Mouse (Mus musculus): ENCODE results near the gene Csmd2. TPM values are rescaled to one million over a fixed set of nuclear protein-coding genes. Genes with fewer than 3 reads are reported as not detected.

Gene Csmd2
- polyA plus RNA-seq, 1 experiment from 2014 or later: 0.03 TPM

- H3K9ac ChIP-seq (ENCODE audit: low read depth, low read length): no peak overlapping the region
- H3K27ac ChIP-seq (ENCODE audit: low read depth, low read length): no peak overlapping the region
- DNase-seq (ENCODE audit: low spot score) (no peak), ATAC-seq (replicated peaks; ENCODE audit: low FRiP score) (no peak)
- H3K4me1 ChIP-seq (replicated peaks; ENCODE audit: control insufficient read depth, insufficient read depth, low read length): no peaks in the 10 kb centered on the region
- no peaks in the 10 kb centered on the region for H3K36me3 ChIP-seq (ENCODE audit: control insufficient read depth, insufficient read depth, low read length)
- no peaks in the 10 kb centered on the region for H3K27me3 ChIP-seq (replicated peaks; ENCODE audit: control insufficient read depth, insufficient read depth, low read length)
- H3K9me3 ChIP-seq (ENCODE audit: control insufficient read depth, low read length): no peaks in the 10 kb centered on the region
- 83% methylated on average over 6 of the region's 6 CpGs for WGBS
- no peak overlapping the region for H3K4me3 ChIP-seq (ENCODE audit: low read depth, low read length)
- no peak overlapping the region for H3K4me2 ChIP-seq
Measured at GRCm38 (mm10) chr4:128373196-128373595, 385.5 kb downstream of the Csmd2 start.

GRCm38 (mm10) chr4:128374051-128374450, 386.4 kb downstream of the Csmd2 start:
- WGBS: 74% methylated on average over 5 of the region's 5 CpGs
- no peak for ATAC-seq (replicated peaks; ENCODE audit: low FRiP score)
- no peak for DNase-seq (ENCODE audit: low spot score)

GRCm38 (mm10) chr4:128378946-128379345, 391.3 kb downstream of the Csmd2 start:
- Histone ChIP-seq H3K27ac (ENCODE audit: low read depth, low read length) (no peak overlapping the region), H3K4me3 (ENCODE audit: low read depth, low read length) (no peak overlapping the region), H3K4me2 (no peak overlapping the region), H3K36me3 (ENCODE audit: control insufficient read depth, insufficient read depth, low read length) (no peaks in the 10 kb centered on the region), H3K4me1 (replicated peaks; ENCODE audit: control insufficient read depth, insufficient read depth, low read length) (no peaks in the 10 kb centered on the region), H3K27me3 (replicated peaks; ENCODE audit: control insufficient read depth, insufficient read depth, low read length) (no peaks in the 10 kb centered on the region), H3K9me3 (ENCODE audit: control insufficient read depth, low read length) (no peaks in the 10 kb centered on the region), H3K9ac (ENCODE audit: low read depth, low read length) (no peak overlapping the region)
- DNase-seq (ENCODE audit: low spot score) (no peak), ATAC-seq (replicated peaks; ENCODE audit: low FRiP score) (no peak)
- WGBS: 88% methylated on average over 2 of the region's 2 CpGs

More at GRCm38 (mm10) chr4:128374051-128374450, 386.4 kb downstream of the Csmd2 start:
- Histone ChIP-seq H3K27me3 (replicated peaks; ENCODE audit: control insufficient read depth, insufficient read depth, low read length) (no peaks in the 10 kb centered on the region), H3K4me3 (ENCODE audit: low read depth, low read length) (no peak overlapping the region), H3K27ac (ENCODE audit: low read depth, low read length) (no peak overlapping the region), H3K4me1 (replicated peaks; ENCODE audit: control insufficient read depth, insufficient read depth, low read length) (no peaks in the 10 kb centered on the region), H3K4me2 (no peak overlapping the region), H3K9me3 (ENCODE audit: control insufficient read depth, low read length) (no peaks in the 10 kb centered on the region), H3K9ac (ENCODE audit: low read depth, low read length) (no peak overlapping the region), H3K36me3 (ENCODE audit: control insufficient read depth, insufficient read depth, low read length) (no peaks in the 10 kb centered on the region)

GRCm38 (mm10) chr4:128381331-128381730, 393.7 kb downstream of the Csmd2 start:
- H3K4me3 ChIP-seq (ENCODE audit: low read depth, low read length): no peak overlapping the region
- WGBS: 85% methylated on average over 6 of the region's 6 CpGs
- H3K36me3 ChIP-seq (ENCODE audit: control insufficient read depth, insufficient read depth, low read length): no peaks in the 10 kb centered on the region
- ATAC-seq (replicated peaks; ENCODE audit: low FRiP score) (no peak), DNase-seq (ENCODE audit: low spot score) (no peak)
- H3K9me3 ChIP-seq (ENCODE audit: control insufficient read depth, low read length): no peaks in the 10 kb centered on the region
- no peak overlapping the region for H3K27ac ChIP-seq (ENCODE audit: low read depth, low read length)
- H3K4me1 ChIP-seq (replicated peaks; ENCODE audit: control insufficient read depth, insufficient read depth, low read length): no peaks in the 10 kb centered on the region
- H3K27me3 ChIP-seq (replicated peaks; ENCODE audit: control insufficient read depth, insufficient read depth, low read length): no peaks in the 10 kb centered on the region
- no peak overlapping the region for H3K4me2 ChIP-seq
- no peak overlapping the region for H3K9ac ChIP-seq (ENCODE audit: low read depth, low read length)

- no peak overlapping the region for H3K27ac ChIP-seq (ENCODE audit: low read depth, low read length)
- no peak overlapping the region for H3K9ac ChIP-seq (ENCODE audit: low read depth, low read length)
- no peaks in the 10 kb centered on the region for H3K36me3 ChIP-seq (ENCODE audit: control insufficient read depth, insufficient read depth, low read length)
- ATAC-seq (replicated peaks; ENCODE audit: low FRiP score): no peak
- H3K4me3 ChIP-seq (ENCODE audit: low read depth, low read length): no peak overlapping the region
- WGBS: 86% methylated on average over 7 of the region's 7 CpGs
- H3K27me3 ChIP-seq (replicated peaks; ENCODE audit: control insufficient read depth, insufficient read depth, low read length): no peaks in the 10 kb centered on the region
- no peak for DNase-seq (ENCODE audit: low spot score)
- no peak overlapping the region for H3K4me2 ChIP-seq
- no peaks in the 10 kb centered on the region for H3K9me3 ChIP-seq (ENCODE audit: control insufficient read depth, low read length)
- H3K4me1 ChIP-seq (replicated peaks; ENCODE audit: control insufficient read depth, insufficient read depth, low read length): no peaks in the 10 kb centered on the region
Measured at GRCm38 (mm10) chr4:128383800-128384199, 396.1 kb downstream of the Csmd2 start.

- DNase-seq (ENCODE audit: low spot score) (no peak), ATAC-seq (replicated peaks; ENCODE audit: low FRiP score) (no peak)
- no peaks in the 10 kb centered on the region for H3K9me3 ChIP-seq (ENCODE audit: control insufficient read depth, low read length)
- H3K36me3 ChIP-seq (ENCODE audit: control insufficient read depth, insufficient read depth, low read length): no peaks in the 10 kb centered on the region
- WGBS: 83% methylated on average over 5 of the region's 5 CpGs
- H3K4me3 ChIP-seq (ENCODE audit: low read depth, low read length): no peak overlapping the region
- H3K9ac ChIP-seq (ENCODE audit: low read depth, low read length): no peak overlapping the region
- no peak overlapping the region for H3K4me2 ChIP-seq
- H3K27me3 ChIP-seq (replicated peaks; ENCODE audit: control insufficient read depth, insufficient read depth, low read length): no peaks in the 10 kb centered on the region
- H3K4me1 ChIP-seq (replicated peaks; ENCODE audit: control insufficient read depth, insufficient read depth, low read length): no peaks in the 10 kb centered on the region
- H3K27ac ChIP-seq (ENCODE audit: low read depth, low read length): no peak overlapping the region
Measured at GRCm38 (mm10) chr4:128391484-128391883, 403.8 kb downstream of the Csmd2 start.

GRCm38 (mm10) chr4:128392279-128392678, 404.6 kb downstream of the Csmd2 start:
- no peak overlapping the region for H3K27ac ChIP-seq (ENCODE audit: low read depth, low read length)
- H3K9ac ChIP-seq (ENCODE audit: low read depth, low read length): no peak overlapping the region
- ATAC-seq (replicated peaks; ENCODE audit: low FRiP score) (no peak), DNase-seq (ENCODE audit: low spot score) (no peak)
- H3K9me3 ChIP-seq (ENCODE audit: control insufficient read depth, low read length): no peaks in the 10 kb centered on the region
- H3K36me3 ChIP-seq (ENCODE audit: control insufficient read depth, insufficient read depth, low read length): no peaks in the 10 kb centered on the region
- no peaks in the 10 kb centered on the region for H3K27me3 ChIP-seq (replicated peaks; ENCODE audit: control insufficient read depth, insufficient read depth, low read length)
- WGBS: 47% methylated on average over 3 of the region's 3 CpGs
- no peak overlapping the region for H3K4me2 ChIP-seq
- no peaks in the 10 kb centered on the region for H3K4me1 ChIP-seq (replicated peaks; ENCODE audit: control insufficient read depth, insufficient read depth, low read length)
- no peak overlapping the region for H3K4me3 ChIP-seq (ENCODE audit: low read depth, low read length)

- ATAC-seq (replicated peaks; ENCODE audit: low FRiP score) (no peak), DNase-seq (ENCODE audit: low spot score) (no peak)
- no peaks in the 10 kb centered on the region for H3K27me3 ChIP-seq (replicated peaks; ENCODE audit: control insufficient read depth, insufficient read depth, low read length)
- no peaks in the 10 kb centered on the region for H3K9me3 ChIP-seq (ENCODE audit: control insufficient read depth, low read length)
- no peak overlapping the region for H3K9ac ChIP-seq (ENCODE audit: low read depth, low read length)
- no peaks in the 10 kb centered on the region for H3K4me1 ChIP-seq (replicated peaks; ENCODE audit: control insufficient read depth, insufficient read depth, low read length)
- H3K4me3 ChIP-seq (ENCODE audit: low read depth, low read length): no peak overlapping the region
- no peaks in the 10 kb centered on the region for H3K36me3 ChIP-seq (ENCODE audit: control insufficient read depth, insufficient read depth, low read length)
- no peak overlapping the region for H3K27ac ChIP-seq (ENCODE audit: low read depth, low read length)
- no peak overlapping the region for H3K4me2 ChIP-seq
- 80% methylated on average over 4 of the region's 4 CpGs for WGBS
Measured at GRCm38 (mm10) chr4:128393864-128394263, 406.2 kb downstream of the Csmd2 start.

- H3K4me1 ChIP-seq (replicated peaks; ENCODE audit: control insufficient read depth, insufficient read depth, low read length): no peaks in the 10 kb centered on the region
- no peaks in the 10 kb centered on the region for H3K36me3 ChIP-seq (ENCODE audit: control insufficient read depth, insufficient read depth, low read length)
- 82% methylated on average over 5 of the region's 5 CpGs for WGBS
- no peak overlapping the region for H3K4me3 ChIP-seq (ENCODE audit: low read depth, low read length)
- no peaks in the 10 kb centered on the region for H3K9me3 ChIP-seq (ENCODE audit: control insufficient read depth, low read length)
- no peak overlapping the region for H3K9ac ChIP-seq (ENCODE audit: low read depth, low read length)
- no peak overlapping the region for H3K27ac ChIP-seq (ENCODE audit: low read depth, low read length)
- no peak overlapping the region for H3K4me2 ChIP-seq
- no peak for DNase-seq (ENCODE audit: low spot score)
- H3K27me3 ChIP-seq (replicated peaks; ENCODE audit: control insufficient read depth, insufficient read depth, low read length): no peaks in the 10 kb centered on the region
- no peak for ATAC-seq (replicated peaks; ENCODE audit: low FRiP score)
Measured at GRCm38 (mm10) chr4:128396616-128397015, 409.0 kb downstream of the Csmd2 start.

All from liver, embryonic 11.5 days (tissue).